Mouse (Mus musculus) limb, embryonic 12.5 days (tissue): Measurements from ENCODE around the gene Slc44a1. TPM values are rescaled to one million over a fixed set of nuclear protein-coding genes. Genes with fewer than 3 reads are reported as not detected.

Source experiments
- ATAC-seq: fragments of 200-750 bp; cut with Nextera tagmentation; 2 replicates; pipeline ENCODE4 v1.8.0; 2017; ENCODE audit warnings: low read depth, moderate TSS enrichment; ENCODE audit not compliant: insufficient number of reproducible peaks, insufficient read depth, low FRiP score, low TSS enrichment
- H3K27ac ChIP-seq: fragments of 300-500 bp; sonication (generic); 2 replicates; pipeline ENCODE4 v1.5.1; 2016; ENCODE audit warnings: mild to moderate bottlenecking, moderate library complexity
- H3K27me3 ChIP-seq: fragments of 300-500 bp; sonication (generic); 2 replicates; pipeline ENCODE4 v1.6.1; 2016; ENCODE audit warnings: mild to moderate bottlenecking, moderate library complexity
- H3K36me3 ChIP-seq: fragments of 300-500 bp; sonication (generic); 2 replicates; pipeline ENCODE4 v1.6.1; 2016; ENCODE audit warnings: mild to moderate bottlenecking, moderate library complexity
- H3K4me1 ChIP-seq: fragments of 300-500 bp; sonication (generic); replicated peaks from 2 replicates; pipeline ENCODE4 v1.6.1; 2016
- H3K4me2 ChIP-seq: fragments of 300-500 bp; sonication (generic); 2 replicates; pipeline ENCODE4 v1.6.1; 2016; ENCODE audit warnings: mild to moderate bottlenecking, moderate library complexity
- H3K4me3 ChIP-seq: fragments of 300-500 bp; sonication (generic); replicated peaks from 2 replicates; pipeline ENCODE4 v1.5.1; 2016; ENCODE audit warnings: mild to moderate bottlenecking
- H3K9ac ChIP-seq: fragments of 300-500 bp; sonication (generic); replicated peaks from 2 replicates; pipeline ENCODE4 v1.6.1; 2016; ENCODE audit warnings: mild to moderate bottlenecking, moderate library complexity
- H3K9me3 ChIP-seq: fragments of 300-500 bp; sonication (generic); 2 replicates; pipeline ENCODE4 v1.6.1; 2016; ENCODE audit warnings: mild to moderate bottlenecking, moderate library complexity
- WGBS: fragments of 180-500 bp; shearing (Covaris S2); methylation state at CpG from one replicate; pipeline ENCODE4 v1.1.7; 2016; 5-methylcytosine and 5-hydroxymethylcytosine counted together
- polyA plus RNA-seq: library from polyadenylated mRNA; unstranded; fragments of >200 nt; fragmentation: Nextera tagmentation; extraction: Ambion mirVana; gene quantifications from 2 replicates; pipeline ENCODE4 v1.2.1, GENCODE M21; 2016

The Slc44a1 gene
- polyA plus RNA-seq, 1 experiment from 2014 or later, result 34.5 TPM

DNA sequence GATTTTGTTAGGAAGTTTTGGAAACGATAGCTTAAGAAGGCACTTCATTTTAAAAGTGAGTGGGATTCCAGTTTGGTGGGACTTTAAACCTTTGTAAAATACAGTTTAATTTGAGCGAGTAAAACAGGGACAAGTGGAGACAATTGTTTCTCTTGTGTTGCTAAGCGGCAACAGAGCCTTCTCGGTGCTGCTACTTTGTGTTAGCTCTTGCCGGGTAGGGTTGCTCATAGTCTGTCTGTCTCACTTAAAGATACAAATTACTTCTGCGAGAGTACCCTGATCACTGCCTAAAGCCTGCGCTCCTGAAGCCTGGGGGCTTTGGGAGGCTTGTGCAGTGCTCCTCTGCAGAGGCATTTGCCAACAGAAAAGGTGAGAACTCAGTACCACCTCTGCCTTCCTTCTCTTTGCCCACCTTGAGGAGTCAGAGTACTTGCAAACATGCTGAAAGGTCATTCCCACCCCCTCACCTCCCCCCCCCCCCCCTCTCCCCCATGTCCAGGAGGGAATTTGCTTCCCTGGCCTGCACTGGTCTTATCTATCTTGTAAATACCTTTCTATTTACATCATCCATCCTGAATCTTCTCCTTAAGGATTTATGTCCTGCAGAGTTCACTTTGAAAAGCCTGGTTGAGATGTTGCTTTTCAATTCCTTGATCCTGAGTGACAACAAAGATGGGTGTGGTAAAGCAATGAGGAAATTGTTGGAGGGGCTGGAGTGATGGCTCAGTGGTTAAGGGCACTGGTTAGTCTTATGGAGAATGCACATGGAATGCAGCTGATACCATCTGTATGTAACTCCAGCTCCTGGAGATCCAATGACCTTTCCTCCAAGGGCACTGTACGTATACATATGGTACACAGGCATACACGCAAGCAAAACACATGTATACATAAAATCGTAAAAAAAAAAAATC, 13.0 kb downstream of the Slc44a1 start:
- no peak overlapping the region for H3K4me3 ChIP-seq
- no peak overlapping the region for H3K27ac ChIP-seq
- no peaks in the 10 kb centered on the region for H3K27me3 ChIP-seq
- no peak overlapping the region for H3K4me2 ChIP-seq
- H3K9me3 ChIP-seq, result no peaks in the 10 kb centered on the region
- H3K36me3 ChIP-seq, result no peaks in the 10 kb centered on the region
- no peak overlapping the region for H3K9ac ChIP-seq
- peaks cover 13% of the 10 kb centered on the region for H3K4me1 ChIP-seq
- WGBS, result 60% methylated on average over 10 of the region's 10 CpGs
- no peak for ATAC-seq

GRCm38 (mm10) chr4:53455885-53456284, 15.7 kb downstream of the Slc44a1 start:
- Histone ChIP-seq H3K27ac (no peak overlapping the region), H3K27me3 (no peaks in the 10 kb centered on the region), H3K4me3 (no peak overlapping the region), H3K4me2 (no peak overlapping the region), H3K36me3 (no peaks in the 10 kb centered on the region), H3K9me3 (no peaks in the 10 kb centered on the region), H3K4me1 (peaks cover 11% of the 10 kb centered on the region), H3K9ac (no peak overlapping the region)
- WGBS, result 79% methylated on average over 2 of the region's 2 CpGs
- no peak for ATAC-seq

GRCm38 (mm10) chr4:53456570-53456969, 16.4 kb downstream of the Slc44a1 start:
- Histone ChIP-seq H3K4me1 (peaks cover 11% of the 10 kb centered on the region), H3K27ac (no peak overlapping the region), H3K4me3 (no peak overlapping the region), H3K27me3 (no peaks in the 10 kb centered on the region), H3K36me3 (no peaks in the 10 kb centered on the region), H3K9ac (no peak overlapping the region), H3K4me2 (no peak overlapping the region), H3K9me3 (no peaks in the 10 kb centered on the region)
- WGBS, result 93% methylated on average over 6 of the region's 6 CpGs
- no peak for ATAC-seq

DNA sequence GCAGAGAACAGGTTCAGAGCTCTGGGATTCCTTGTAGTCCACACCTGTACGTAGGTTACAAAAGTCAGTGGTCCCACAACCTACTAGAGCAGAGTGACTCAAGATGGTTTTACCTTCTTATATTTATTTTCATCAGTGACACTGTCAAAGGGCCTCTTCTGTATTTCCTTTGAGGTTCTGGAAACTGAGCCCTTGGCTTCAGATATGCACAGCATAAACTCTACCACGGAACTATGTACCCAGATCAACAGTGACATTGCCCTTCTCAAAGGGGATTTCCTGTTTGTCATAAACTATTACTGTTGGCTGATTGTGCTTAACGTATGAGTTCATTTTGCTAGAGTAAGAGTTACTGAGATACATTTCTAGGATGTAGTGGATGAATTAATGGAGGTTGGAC, 18.3 kb downstream of the Slc44a1 start:
- 90% methylated on average over 3 of the region's 3 CpGs for WGBS
- no peak for ATAC-seq
- H3K9ac ChIP-seq, result no peak overlapping the region
- no peak overlapping the region for H3K4me3 ChIP-seq
- no peak overlapping the region for H3K27ac ChIP-seq
- no peaks in the 10 kb centered on the region for H3K36me3 ChIP-seq
- peaks cover 2% of the 10 kb centered on the region; the same call in 1 of the 2 replicates for H3K4me1 ChIP-seq
- H3K27me3 ChIP-seq, result no peaks in the 10 kb centered on the region
- H3K9me3 ChIP-seq, result no peaks in the 10 kb centered on the region
- H3K4me2 ChIP-seq, result no peak overlapping the region

DNA sequence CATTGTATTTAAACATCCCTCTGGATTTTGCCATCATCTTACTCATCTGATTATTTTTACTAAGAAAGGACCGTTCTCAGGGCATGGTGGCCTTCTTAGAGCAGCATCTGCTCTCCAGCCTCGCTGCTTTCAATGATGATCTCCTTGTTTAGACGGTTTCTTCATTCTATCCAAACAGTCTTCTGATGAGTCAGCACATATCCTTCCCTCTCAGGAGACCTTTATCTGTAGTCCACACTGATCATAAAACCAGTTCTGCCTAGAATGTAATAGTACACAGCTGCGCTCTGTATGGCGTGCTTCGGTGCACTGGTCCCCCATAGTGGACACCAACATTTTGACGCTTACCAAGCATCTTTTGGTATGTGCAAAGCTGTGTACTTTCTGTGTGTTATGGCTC, 19.5 kb downstream of the Slc44a1 start:
- ATAC-seq, result no peak
- 88% methylated on average over 7 of the region's 7 CpGs for WGBS

GRCm38 (mm10) chr4:53461026-53461425, 20.8 kb downstream of the Slc44a1 start:
- H3K9me3 ChIP-seq, result no peaks in the 10 kb centered on the region
- no peaks in the 10 kb centered on the region for H3K27me3 ChIP-seq
- ATAC-seq, result no peak
- no peak overlapping the region for H3K27ac ChIP-seq
- no peaks in the 10 kb centered on the region for H3K36me3 ChIP-seq
- no peak overlapping the region for H3K4me3 ChIP-seq
- H3K9ac ChIP-seq, result no peak overlapping the region
- H3K4me1 ChIP-seq, result no peaks in the 10 kb centered on the region
- H3K4me2 ChIP-seq, result no peak overlapping the region
- 83% methylated on average over 4 of the region's 4 CpGs for WGBS

More for the DNA sequence above, 19.5 kb downstream of the Slc44a1 start:
- H3K36me3 ChIP-seq, result no peaks in the 10 kb centered on the region
- no peak overlapping the region for H3K27ac ChIP-seq
- H3K4me2 ChIP-seq, result no peak overlapping the region
- H3K9me3 ChIP-seq, result no peaks in the 10 kb centered on the region
- H3K9ac ChIP-seq, result no peak overlapping the region
- H3K4me1 ChIP-seq, result no peaks in the 10 kb centered on the region
- no peaks in the 10 kb centered on the region for H3K27me3 ChIP-seq
- H3K4me3 ChIP-seq, result no peak overlapping the region

- Histone ChIP-seq H3K27me3 (no peaks in the 10 kb centered on the region), H3K36me3 (no peaks in the 10 kb centered on the region), H3K9me3 (no peaks in the 10 kb centered on the region), H3K9ac (no peak overlapping the region), H3K4me1 (no peaks in the 10 kb centered on the region), H3K4me2 (no peak overlapping the region), H3K27ac (no peak overlapping the region), H3K4me3 (no peak overlapping the region)
- no peak for ATAC-seq
- 91% methylated on average over 5 of the region's 5 CpGs for whole genome bisulfite sequencing
Observed at GRCm38 (mm10) chr4:53462069-53462468, 21.9 kb downstream of the Slc44a1 start.

DNA sequence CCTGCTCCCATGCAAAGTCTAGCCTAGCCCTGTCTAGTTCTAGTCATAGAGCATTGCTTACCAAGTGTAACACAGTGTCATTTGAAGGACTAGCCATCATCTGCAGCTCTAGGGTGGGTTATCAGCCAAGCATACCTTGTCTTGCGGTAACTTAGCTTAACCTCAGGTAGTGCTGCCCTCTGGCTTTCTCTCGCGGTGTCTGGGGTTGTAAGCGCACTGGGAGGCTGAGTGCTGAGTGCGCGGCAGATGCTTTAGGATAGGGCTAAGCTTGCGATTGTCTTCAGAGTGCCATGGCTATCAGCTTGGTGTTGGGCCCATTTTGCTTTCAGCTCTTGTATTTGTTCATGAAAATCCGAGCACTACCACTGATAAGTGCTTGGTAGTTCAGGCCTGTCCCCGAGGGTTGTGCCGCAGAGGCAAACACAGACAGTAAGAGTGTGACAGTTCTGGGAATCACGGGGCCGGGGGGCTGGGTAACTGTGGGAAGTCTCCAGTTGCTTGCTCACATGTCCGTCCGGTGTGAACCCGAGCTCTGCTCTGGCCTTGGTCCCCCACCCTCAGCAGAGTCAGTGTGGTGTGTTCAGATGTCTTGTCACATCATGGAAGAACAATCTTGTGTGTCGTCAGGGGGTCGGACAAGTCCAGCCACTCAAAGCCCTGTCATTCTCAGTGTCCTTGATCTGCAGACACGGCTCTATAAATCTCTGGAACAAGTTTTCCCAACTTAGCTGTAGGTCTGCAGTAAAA, 22.5 kb downstream of the Slc44a1 start:
- no peak for ATAC-seq
- Histone ChIP-seq H3K4me3 (no peak overlapping the region), H3K9ac (no peak overlapping the region), H3K27me3 (no peaks in the 10 kb centered on the region), H3K4me2 (no peak overlapping the region), H3K4me1 (no peaks in the 10 kb centered on the region), H3K36me3 (no peaks in the 10 kb centered on the region), H3K27ac (no peak overlapping the region), H3K9me3 (no peaks in the 10 kb centered on the region)
- WGBS, result 85% methylated on average over 18 of the region's 18 CpGs

DNA sequence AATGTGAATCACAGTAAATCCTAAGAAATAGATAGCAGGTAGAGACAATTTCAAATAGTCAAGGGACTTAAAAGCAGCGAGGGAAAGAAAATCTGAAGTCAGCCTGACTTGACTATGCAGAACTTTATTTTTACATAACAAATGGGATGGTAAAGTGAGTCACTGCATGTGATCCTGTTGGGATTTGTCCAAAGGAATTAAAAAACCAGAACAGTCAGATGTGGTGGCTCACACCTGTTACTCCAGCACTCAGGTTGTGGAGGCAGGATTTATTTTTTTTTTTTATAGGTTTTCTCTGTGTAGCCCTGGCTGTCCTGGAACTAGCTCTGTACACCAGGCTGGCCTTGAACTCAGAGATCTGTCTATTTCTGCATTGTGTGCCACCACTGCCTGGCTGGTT, 25.7 kb downstream of the Slc44a1 start:
- 82% methylated on average over 1 of the region's 1 CpGs for WGBS
- H3K9me3 ChIP-seq, result no peaks in the 10 kb centered on the region
- ATAC-seq, result no peak
- H3K27ac ChIP-seq, result no peak overlapping the region
- no peak overlapping the region for H3K4me3 ChIP-seq
- H3K9ac ChIP-seq, result no peak overlapping the region
- no peaks in the 10 kb centered on the region for H3K36me3 ChIP-seq
- 0 out of 2 replicates have a peak, but pooled peaks cover 7% of the 10 kb centered on the region for H3K4me1 ChIP-seq
- H3K4me2 ChIP-seq, result no peak overlapping the region
- H3K27me3 ChIP-seq, result no peaks in the 10 kb centered on the region

DNA sequence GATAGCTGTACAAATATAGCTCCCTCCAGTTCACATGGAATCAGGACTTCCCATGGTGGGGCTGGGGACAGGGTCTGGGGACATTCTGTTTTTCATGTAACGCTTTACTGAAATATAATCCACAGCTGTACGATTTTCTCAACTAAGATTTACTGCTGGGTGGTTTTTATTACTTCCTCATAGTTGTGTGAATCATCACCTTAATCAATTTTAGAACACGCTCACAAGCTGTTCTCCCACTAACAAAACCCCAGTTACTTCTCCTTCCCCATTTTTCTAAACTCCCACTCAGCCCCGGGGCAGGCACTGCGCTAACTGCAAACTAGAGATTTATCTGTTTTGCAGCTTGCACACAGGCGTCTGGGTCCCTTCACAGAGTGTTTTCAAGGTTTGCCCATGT, 28.8 kb downstream of the Slc44a1 start:
- H3K4me3 ChIP-seq, result no peak overlapping the region
- no peak for ATAC-seq
- no peaks in the 10 kb centered on the region for H3K36me3 ChIP-seq
- H3K4me2 ChIP-seq, result no peak overlapping the region
- no peaks in the 10 kb centered on the region for H3K27me3 ChIP-seq
- 42% methylated on average over 6 of the region's 6 CpGs for WGBS
- H3K9me3 ChIP-seq, result no peaks in the 10 kb centered on the region
- peaks cover 11% of the 10 kb centered on the region for H3K4me1 ChIP-seq
- H3K27ac ChIP-seq, result no peak overlapping the region
- H3K9ac ChIP-seq, result no peak overlapping the region

DNA sequence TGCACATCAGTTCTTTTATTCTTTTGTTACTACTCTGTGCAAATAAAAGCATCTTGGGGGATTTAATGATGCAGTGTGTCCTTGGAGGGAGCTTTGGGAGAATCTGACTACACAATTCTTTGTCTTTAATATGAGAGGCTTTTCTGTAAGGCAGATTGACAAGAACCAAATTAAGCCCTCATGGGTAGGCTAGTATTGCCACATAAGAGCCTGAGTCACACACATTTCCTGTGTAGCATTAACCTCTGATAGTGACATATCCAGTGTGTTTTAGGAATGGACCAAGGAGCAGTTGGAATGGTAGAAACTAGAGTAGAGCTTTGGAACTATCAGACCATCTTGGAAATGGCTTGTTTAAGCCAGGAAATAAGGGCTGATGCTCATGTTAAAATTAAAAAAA, 33.9 kb downstream of the Slc44a1 start:
- no peak for ATAC-seq
- H3K4me3 ChIP-seq, result no peak overlapping the region
- no peaks in the 10 kb centered on the region for H3K36me3 ChIP-seq
- no peak overlapping the region for H3K27ac ChIP-seq
- H3K4me2 ChIP-seq, result no peak overlapping the region
- H3K4me1 ChIP-seq, result peaks cover 6% of the 10 kb centered on the region
- H3K27me3 ChIP-seq, result no peaks in the 10 kb centered on the region
- H3K9me3 ChIP-seq, result no peaks in the 10 kb centered on the region
- H3K9ac ChIP-seq, result no peak overlapping the region
